Mouse (Mus musculus): ENCODE measurements around the gene Adh7.

GRCm38 (mm10) chr3:138225853-138226252 lies 8.3 kb downstream of the Adh7 start:
- no peak for TF ChIP-seq CTCF (IDR thresholded peaks at IDR 0.05)
- TF ChIP-seq EP300 (IDR thresholded peaks at IDR 0.05) = no peak
